Mouse (Mus musculus): ENCODE measurements around the gene Max.

The Max gene

DNA sequence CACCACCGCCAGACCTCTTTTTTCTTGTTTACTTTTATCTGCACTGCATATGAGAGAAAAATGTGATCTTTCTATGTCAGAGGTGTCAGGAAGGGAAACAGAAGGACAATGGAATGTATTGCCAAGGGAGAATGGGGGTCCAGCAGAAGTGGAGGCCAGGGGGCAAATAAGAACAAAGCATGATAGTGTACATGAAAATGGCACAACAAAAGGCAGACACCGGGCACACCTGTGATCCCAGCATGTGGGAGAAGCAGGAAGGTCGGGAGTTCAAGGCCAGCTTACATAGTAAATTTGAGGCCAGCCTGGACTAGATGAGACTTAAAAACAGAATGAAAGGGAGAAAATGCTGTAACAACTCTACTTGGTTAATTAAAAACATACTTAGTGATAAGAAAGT lies 43.1 kb downstream of the Max start:
- no peak for DNase-seq

DNA sequence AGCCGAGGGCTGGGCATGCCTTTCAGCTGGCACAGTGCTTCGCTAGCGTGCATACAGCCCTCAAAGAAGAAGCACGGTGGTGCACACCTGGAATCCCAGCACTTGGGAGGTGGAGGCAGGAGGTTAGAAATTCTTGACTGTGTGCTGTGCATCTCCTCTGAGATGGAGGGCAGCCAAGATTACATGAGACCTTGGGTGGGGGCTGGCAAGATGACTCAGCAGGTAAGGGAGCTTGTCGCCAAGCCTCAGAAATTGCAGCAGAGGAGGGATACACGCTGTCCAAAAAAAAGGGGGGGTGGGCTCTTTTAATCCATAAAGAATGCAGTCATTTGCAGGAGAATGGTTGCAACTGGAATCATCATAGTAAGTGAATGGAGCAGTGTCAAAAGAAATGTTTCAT lies 43.9 kb downstream of the Max start:
- no peak for DNase-seq

DNA sequence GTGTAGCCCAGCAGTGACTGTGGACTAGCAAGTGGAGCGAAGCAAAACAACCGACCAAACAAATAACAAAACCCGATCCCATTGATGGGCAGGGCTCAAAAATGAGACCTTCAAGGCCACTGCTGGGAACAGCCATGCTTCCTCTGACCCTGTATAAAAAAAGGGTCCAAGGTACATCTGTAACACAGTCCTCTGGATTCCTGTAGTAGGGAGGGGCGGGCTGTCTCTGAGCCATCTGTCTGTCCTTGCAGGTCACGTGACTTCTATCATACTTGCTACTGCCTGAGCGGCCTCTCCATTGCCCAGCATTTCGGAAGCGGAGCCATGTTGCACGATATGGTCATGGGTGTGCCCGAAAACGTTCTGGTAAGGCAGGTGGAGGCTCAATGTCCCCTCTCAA lies 45.8 kb downstream of the Max start:
- DNase-seq, result no peak

DNA sequence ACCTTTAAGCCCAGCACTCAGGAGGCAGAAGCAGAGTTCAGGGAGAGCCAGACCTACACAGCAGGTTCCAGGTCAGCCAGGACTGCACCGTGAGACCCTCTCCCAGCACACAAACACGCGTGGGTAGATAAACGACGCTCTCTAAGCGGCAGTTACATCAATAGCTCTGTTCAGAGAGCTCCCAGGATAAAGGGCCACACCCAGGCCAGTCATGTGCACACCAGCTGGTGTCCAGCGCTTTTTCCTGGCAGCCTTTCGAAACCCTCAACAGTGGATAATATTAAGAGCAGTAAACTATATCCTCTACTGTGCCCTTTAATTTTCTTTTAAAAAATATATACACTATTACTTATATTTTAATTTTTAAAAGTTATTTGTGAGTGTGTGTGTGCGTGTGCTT lies 49.8 kb downstream of the Max start:
- no peak for DNase-seq

DNA sequence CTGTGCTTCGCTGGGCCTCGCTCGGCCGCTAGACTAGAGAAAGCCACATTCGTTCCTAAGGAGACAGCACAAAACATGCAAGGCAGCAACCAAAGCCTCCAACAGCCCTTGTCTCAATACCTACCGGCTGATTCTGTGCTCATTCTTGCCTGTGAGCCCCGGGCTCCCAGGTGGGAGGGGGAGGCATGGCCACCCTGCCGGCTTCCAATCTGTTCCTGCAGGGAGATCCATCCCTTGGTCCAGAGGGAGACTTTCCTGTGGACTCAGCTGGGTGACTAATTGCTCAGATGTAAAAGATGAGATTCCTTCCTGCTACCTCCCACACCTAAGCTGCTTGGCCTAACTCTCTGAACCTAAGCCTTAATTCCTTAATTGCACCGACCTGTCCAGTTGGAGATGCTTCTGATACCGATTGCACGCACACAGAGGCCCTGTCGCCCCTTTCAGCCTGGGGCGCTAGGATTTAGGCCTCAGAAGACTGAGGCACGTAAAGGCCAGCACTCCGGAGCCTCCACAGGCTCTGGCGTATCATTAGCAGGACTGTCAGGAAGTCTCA lies 50.8 kb downstream of the Max start:
- DNase-seq, result no peak

DNA sequence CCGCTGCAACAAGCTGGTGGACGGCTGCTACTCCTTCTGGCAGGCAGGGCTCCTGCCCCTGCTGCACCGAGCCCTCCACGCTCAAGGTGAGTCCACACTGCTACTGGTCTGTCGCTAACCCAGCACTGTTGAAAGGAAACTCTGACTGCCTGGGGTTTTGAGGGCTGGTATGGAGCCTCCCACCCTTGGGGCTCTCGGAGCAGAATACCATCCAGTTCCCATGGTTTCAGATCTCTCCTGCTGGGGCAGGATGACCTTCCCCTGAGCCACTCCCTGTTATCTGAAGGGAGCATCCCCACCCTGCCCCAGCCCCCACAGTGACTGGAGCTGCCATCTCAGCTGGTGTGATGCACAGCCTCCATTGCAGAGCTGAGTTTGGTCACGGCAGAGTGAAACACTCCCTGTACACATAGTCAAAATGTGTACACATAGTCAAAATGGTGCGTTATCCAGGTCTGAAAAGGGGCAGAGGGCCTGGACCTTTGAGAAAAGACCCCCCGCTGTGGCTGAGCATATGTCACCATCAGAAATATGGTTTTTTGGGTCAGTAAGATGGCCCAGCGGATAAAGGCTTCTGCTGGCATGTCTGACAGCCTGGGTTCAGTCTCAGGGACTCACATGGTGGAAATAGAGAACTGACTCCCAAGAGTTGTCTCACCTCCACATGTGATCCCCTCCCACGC lies 51.6 kb downstream of the Max start:
- no peak for DNase-seq

DNA sequence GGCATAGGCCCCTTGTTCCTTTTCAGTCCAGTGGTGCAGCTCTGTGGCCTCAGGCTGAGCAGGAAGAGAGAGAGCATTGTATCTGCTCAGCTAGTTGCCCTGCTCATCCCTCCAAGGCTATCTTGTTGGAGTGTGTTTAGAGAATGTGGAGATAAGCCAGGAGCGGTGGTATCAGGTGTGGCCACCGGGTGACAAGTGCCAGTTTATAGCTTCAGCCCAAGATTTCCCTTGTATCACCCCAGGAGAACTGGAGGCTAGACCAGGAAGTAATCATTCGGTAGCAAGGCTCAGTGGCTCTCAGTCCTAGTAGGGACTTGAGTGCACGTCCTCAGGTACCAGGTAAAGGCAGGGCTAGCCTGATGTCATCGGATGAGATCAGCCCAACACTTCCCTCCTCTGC lies 52.8 kb downstream of the Max start:
- DNase-seq, result no peak

DNA sequence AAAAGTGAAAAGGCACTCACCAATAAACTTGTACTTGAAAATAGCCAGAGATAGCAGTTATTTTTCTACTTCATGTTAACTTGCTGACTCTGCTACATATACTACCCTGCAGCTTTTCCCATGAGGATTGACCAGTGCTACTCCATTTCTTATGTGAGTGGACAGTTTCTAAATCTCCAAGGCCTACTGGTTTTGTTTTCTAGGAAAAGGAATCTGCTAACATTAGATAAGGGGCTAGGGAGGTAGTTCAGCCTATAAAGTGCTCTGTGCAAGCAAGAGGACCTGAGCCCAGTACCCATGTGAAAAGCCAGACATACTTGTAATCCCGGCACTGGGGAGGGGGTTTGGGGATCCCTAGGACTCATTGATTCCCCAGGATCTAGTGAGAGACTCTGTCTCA lies 55.7 kb downstream of the Max start:
- no peak for DNase-seq

DNA sequence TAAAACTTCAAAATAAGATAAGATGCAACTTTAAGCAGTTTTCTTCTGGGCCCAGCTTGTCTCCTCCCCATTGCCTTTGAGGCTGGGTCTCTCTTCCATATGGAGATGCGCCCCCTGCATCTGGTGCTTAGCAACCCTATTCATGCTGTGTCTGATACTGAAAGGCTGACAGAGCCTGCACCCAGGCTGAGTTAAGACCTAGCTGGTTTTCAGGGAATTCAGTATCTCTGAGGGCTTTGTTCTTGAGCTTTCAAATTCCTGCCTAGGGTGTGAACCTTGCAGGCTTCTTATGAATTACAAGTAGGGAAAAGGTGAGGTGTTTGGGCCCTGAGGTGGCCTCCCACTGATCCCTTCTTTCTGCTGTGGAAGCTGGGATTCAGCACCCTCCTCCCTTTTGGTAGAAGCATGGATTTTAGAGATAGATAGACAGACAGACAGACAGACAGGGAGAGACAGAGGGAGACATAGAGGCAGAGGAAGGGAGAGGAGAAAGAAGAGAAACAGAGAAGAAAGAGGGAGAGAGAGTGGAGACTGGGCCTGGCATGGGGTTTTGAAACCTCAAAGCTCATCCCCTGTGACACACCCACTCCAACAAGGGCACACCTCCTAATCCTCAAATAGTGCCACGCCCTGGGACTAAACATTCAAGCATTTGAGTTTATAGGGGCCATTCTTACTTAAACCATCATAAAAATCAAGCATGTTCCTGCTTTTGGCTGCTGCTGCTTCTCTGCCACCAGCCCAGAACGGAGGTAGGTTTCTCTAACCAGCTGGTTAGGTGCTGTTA lies 60.3 kb downstream of the Max start:
- DNase-seq, result no peak

DNA sequence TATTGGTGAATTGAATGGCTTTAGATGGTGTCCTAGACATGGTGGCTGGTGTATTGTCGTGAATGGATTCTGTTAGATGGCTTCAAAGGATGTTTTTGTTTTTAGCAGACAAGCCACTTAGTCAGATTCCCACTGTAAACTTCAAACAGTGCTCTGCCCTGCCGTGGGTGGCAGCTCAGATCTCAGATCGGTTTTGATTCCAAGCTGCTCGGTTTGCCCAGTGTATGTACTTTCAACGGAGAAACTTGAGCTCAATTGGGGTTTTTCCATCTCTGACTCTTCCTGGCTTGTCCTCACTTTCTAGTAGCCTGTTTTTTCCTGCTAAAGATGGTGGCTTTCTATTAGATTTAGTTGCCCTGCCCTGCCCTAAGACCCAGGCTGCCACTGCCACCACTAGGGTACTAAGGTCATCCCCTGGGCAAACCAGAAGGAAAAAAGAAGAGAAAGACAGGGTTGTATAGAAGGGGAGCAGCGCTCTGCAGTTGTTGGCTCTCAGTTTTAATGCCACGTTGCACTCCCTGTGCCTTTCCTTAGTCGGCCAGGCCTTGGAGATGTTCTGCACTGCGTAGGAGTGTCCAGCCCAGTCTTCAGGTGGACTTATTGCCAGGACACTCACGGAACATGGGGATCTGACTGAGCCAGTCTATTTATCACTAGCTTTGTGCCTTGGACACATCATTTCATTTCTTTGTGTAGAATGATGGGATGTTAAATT lies 62.6 kb downstream of the Max start:
- no peak for DNase-seq

DNA sequence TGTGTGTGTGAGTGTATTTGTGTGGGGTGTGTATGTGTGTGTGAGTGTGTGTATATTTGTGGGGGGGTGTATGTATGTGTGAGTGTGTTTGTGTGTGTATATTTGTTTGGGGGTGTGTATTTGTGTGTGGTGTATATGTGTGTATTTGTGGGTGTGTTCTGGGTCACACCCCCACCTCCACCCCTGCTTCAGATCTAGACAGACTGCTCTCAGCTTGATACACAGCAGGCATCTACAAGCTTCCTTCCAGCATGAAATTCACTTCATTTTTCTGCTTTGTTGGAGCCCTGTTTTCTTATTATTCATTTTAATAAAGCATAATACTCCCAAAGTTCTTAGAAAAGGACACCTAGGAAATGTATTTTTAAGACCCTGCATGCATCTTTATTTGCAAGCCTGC lies 63.9 kb downstream of the Max start:
- no peak for DNase-seq

DNA sequence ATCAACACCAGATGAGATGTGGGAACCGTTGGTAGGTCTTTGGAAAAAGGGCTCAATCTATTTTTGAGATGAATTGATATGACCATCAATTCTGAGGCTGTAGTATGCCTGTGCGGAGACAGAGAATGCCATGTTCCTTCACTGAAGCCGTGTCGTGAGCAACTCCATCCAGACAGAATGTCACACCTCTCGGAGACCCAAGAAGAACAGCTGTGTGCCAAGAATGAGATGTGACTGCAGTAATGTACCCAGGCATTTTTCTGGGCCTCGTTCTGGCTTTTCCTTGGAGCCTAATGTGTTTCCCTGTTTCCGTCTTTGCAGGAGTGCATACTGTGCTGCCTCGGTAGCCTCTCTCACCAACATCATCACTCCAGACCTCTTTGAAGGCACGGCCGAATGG lies 65.0 kb downstream of the Max start:
- no peak for DNase-seq

DNA sequence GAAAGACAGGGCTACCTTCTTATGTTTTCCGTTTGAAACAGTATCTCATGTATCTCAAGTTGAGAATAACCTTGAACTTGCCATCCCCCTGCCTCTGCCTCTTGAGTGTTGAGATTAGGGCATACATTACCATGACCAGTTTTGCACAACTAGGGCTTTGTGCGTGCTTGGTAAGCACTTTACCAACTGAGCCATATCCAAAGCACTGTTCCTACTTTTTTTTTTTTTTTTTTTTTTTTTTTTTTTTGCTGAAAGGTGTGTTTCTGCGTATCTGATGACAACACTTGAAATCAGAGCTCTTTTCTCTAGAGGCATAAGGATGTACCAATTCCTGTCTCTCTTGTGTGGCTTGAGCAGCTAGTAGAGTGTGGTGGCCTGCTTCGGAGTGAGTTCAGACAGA lies 65.4 kb downstream of the Max start:
- no peak for DNase-seq

DNA sequence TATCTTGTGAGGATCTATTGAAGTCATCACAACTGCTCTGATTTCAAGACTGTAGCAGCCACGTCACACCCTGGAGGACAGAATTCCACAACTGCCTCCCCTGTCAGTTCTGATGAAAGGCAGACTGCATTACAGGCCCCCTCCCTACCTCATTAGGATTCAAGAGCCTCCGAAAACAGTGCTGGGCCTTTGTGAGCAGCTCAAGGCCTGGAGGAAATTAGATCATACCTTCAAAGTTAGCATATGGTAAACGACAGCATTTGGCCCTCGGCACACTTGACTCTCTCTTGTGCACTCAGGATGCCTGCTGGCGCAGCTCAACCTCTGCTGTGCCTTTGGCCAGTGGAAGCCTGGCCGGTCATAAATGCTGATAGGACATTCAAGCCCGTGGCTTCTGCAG lies 66.2 kb downstream of the Max start:
- DNase-seq, result no peak

DNA sequence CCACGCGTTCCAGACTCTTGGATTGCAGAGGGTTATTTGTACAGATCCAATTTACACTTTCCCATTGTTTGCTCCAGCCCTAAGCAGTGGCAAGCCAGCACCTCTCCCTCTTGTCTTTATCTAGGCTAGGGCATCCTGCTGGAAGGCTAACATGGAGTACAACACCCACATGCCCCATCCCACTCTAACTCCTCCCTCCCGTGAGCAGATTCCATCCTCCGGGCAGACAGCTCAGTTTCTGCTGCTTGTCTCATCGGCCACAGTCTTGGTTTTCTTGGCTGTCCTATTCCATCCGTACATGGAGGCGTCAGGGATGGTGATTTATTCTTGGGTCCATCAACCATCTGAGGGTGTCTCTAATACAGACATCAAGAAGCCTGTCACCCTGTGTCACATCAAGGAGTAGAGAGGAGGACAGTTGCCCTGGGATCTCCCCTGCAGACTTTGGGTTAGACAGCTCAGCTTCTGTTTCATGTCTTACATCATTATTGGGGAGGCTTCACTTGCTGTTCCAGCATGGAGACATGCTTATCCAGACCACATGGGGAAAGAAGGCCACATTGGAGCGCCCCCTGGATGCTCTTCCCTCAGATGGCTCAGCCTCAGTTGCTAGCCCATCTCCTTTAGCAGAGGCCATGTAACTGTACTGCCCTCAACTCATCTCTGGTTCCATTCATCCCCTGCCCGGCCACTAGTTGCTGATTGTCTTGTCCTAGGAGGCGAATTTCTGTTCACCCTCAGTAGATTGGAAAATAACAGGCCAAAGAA lies 67.0 kb downstream of the Max start:
- DNase-seq, result no peak

DNA sequence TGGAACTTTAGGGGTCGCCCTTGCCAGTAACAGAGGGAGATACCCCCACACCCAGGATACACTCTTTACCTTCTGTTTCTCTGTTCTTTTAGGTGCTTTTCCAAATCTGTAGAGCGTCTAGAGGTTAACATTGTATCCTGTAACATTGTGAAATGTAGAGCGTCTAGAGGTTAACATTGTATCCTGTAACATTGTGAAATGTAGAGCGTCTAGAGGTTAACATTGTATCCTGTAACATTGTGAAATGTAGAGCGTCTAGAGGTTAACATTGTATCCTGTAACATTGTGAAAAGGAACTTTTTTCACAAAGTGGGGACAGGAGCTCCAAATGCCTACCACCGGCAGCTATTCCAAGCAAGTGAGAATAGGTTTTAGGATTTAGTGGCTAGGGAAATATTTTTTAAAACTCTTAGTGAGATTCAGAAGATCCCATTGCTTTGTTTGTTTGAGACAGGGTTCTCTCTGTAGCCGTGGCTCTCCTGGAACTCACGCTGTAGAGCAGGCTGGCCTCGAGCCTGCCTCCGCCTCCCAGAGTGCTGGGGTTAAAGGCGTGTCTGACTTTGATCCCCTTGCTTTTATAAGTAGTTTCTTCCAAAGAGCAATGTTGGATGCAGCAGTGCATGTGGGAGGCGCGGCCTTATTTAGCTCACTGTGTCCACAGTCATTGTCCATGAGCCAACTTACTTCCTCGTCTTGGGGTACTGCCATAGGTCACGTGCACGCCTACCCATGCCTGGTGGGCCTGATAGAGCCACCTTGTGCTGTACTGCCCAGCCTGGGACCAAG lies 68.9 kb downstream of the Max start:
- DNase-seq, result no peak

DNA sequence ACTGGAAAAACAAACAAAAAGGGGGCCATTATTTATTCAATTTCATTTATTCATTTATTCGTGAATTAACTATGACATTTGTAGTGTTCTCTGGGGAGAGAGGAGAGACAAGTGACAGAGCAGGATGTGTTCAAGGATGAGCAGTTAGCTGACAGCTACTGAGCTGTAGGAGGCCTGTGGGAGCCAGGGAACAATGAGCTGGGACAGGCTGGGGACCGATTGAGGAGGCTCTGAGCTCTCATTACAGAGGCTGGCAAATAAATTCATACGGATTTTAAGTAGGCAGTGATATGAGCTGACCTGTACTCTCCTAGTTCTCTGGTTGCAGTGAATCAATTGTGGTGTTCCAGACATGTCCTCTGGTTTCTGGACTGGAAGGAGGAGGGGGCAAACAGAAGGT lies 70.8 kb downstream of the Max start:
- DNase-seq, result no peak

DNA sequence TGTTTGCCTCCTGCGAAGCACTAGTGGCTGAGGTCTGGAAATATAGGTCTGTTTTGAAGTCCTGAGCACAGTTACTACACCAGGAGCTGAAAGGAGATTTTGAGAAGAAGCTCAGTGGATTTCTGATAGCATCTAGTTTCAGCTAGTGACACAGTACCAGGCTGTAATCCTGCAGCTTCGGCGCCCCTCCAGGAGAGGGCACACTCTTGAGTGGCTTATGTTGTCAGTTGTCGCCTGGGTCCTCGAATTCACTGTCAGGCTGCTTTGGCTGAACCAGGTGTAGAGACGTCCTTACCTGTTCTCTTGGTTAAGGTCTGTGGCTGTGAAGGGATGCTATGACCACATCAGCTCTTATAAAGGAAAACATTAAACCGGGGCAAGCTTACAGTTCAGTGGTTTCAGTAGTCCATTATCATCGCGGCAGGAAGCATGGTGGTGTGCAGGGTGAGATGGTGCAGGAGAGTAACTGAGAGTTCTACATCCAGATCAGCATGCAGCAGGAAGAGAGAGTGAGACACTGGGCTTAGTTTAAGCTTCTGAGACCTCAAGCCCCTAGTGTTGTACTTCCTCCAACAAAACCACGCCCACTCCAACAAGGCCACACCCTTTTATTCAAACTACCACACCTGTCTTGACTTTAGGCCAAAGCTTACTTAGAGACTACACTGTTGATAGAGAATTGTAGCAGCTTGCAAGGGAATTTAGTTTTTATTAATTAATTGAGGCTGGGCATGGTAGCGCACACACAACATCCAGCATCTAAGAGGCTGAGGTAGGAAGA lies 72.4 kb downstream of the Max start:
- no peak for DNase-seq

DNA sequence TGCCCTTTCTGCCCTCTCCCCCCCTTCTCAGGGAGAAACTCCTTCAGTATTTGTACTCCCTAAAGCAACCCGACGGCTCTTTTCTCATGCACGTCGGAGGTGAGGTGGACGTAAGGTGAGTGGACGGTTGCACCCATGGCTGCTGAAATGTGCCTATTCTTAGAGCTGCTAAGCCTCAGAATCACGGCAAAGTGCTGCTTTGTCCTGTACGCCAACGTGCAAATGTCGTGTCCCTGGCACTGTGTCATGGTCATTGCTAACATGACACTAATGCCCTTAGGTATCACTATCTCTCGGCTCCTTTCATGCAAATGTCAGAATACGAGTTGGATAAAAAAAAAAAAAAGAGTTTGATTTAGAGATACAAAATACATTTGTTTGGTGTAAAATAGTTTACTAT lies 74.1 kb downstream of the Max start:
- no peak for DNase-seq

All from kidney, postnatal 10 days (tissue).